Mouse (Mus musculus): Measurements from ENCODE around the gene Actg2.

The Actg2 gene

GRCm38 (mm10) chr6:83512495-83512894, 23.6 kb downstream of the Actg2 start:
- peak; percentile 63 for DNase-seq (ENCODE audit: low spot score)

- no peak for DNase-seq (ENCODE audit: low spot score)
Observed at GRCm38 (mm10) chr6:83510210-83510609, 25.9 kb downstream of the Actg2 start.

- DNase-seq (ENCODE audit: low spot score): no peak
Observed at GRCm38 (mm10) chr6:83509442-83509841, 26.6 kb downstream of the Actg2 start.

- no peak for DNase-seq (ENCODE audit: low spot score)
Observed at GRCm38 (mm10) chr6:83507168-83507546, 28.9 kb downstream of the Actg2 start.

GRCm38 (mm10) chr6:83506258-83507167, 29.6 kb downstream of the Actg2 start, which contains the start of gene Dguok:
Dguok (minus strand) TSS chr6:83506969.
- peak; percentile 98 for DNase-seq (ENCODE audit: low spot score)

- peak; percentile 42 for DNase-seq (ENCODE audit: low spot score)
Observed at GRCm38 (mm10) chr6:83505554-83505953, 30.5 kb downstream of the Actg2 start.

GRCm38 (mm10) chr6:83503361-83503760, 32.7 kb downstream of the Actg2 start:
- DNase-seq (ENCODE audit: low spot score): no peak

- DNase-seq (ENCODE audit: low spot score): no peak
Observed at GRCm38 (mm10) chr6:83502656-83503055, 33.4 kb downstream of the Actg2 start.

- DNase-seq (ENCODE audit: low spot score): no peak
Observed at GRCm38 (mm10) chr6:83501524-83502310, 34.3 kb downstream of the Actg2 start.

- no peak for DNase-seq (ENCODE audit: low spot score)
Observed at GRCm38 (mm10) chr6:83500462-83500861, 35.6 kb downstream of the Actg2 start.

- DNase-seq (ENCODE audit: low spot score): no peak
Observed at GRCm38 (mm10) chr6:83499078-83499477, 37.0 kb downstream of the Actg2 start.

- DNase-seq (ENCODE audit: low spot score): no peak
Observed at GRCm38 (mm10) chr6:83496753-83497710, 39.0 kb downstream of the Actg2 start.

- no peak for DNase-seq (ENCODE audit: low spot score)
Observed at GRCm38 (mm10) chr6:83496009-83496752, 39.9 kb downstream of the Actg2 start.

GRCm38 (mm10) chr6:83490622-83491021, 45.4 kb downstream of the Actg2 start:
- DNase-seq (ENCODE audit: low spot score): no peak

- DNase-seq (ENCODE audit: low spot score): no peak
Observed at GRCm38 (mm10) chr6:83488200-83488599, 47.9 kb downstream of the Actg2 start.

GRCm38 (mm10) chr6:83487298-83487697, 48.8 kb downstream of the Actg2 start:
- no peak for DNase-seq (ENCODE audit: low spot score)

GRCm38 (mm10) chr6:83485854-83486253, 50.2 kb downstream of the Actg2 start:
- DNase-seq (ENCODE audit: low spot score): no peak

GRCm38 (mm10) chr6:83483776-83484175, 52.3 kb downstream of the Actg2 start:
- DNase-seq (ENCODE audit: low spot score): no peak

- no peak for DNase-seq (ENCODE audit: low spot score)
Observed at GRCm38 (mm10) chr6:83482418-83483085, 53.5 kb downstream of the Actg2 start.

GRCm38 (mm10) chr6:83480019-83480655, 55.9 kb downstream of the Actg2 start:
- DNase-seq (ENCODE audit: low spot score): no peak

Data from c-Kit-positive CD71-positive TER-119-positive erythroid progenitor cells, embryonic 14.5 days (primary cell).